Mouse (Mus musculus) hematopoietic multipotent progenitor cell, adult 10-12 weeks (in vitro differentiated cells): ENCODE data around the gene Nmd3. TPM values are rescaled to one million over a fixed set of nuclear protein-coding genes. Genes with fewer than 3 reads are reported as not detected.

Experiments
- polyA plus RNA-seq: library from polyadenylated mRNA; stranded (reverse); fragments of >175 nt; gene quantifications from 2 replicates; pipeline ENCODE4 v1.2.3, GENCODE M21; 2012; ENCODE audit warnings: low replicate concordance

Nmd3 gene
- 15.7 and 40.0 TPM in 2 replicates for polyA plus RNA-seq

GRCm38 (mm10) chr3:69721814-69722186 is at the start of gene Nmd3:
Gene Nmd3 (plus strand): TSS chr3:69721985.

Other genes with a start within 250 kb of the Nmd3 start
- 0.44 and 0.97 TPM in 2 replicates for gene B3galnt1, start 123.0 kb upstream of the Nmd3 start, polyA plus RNA-seq
- gene Sptssb, start 138.0 kb downstream of the Nmd3 start, polyA plus RNA-seq, result not detected in 2 replicates